Mouse (Mus musculus) embryonic facial prominence, embryonic 12.5 days (tissue): Measurements from ENCODE around the gene Rnf34. TPM values are rescaled to one million over a fixed set of nuclear protein-coding genes. Genes with fewer than 3 reads are reported as not detected.

Experiments used
- ATAC-seq: fragments of 200-750 bp; cut with Nextera tagmentation; 2 replicates; pipeline ENCODE4 v1.8.0; 2017; ENCODE audit not compliant: insufficient number of reproducible peaks, insufficient read depth, low FRiP score, low TSS enrichment
- H3K27ac ChIP-seq: fragments of 300-500 bp; sonication (generic); 2 replicates; pipeline ENCODE4 v1.5.1; 2016; ENCODE audit warnings: mild to moderate bottlenecking
- H3K27me3 ChIP-seq: fragments of 300-500 bp; sonication (generic); 2 replicates; pipeline ENCODE4 v1.6.1; 2016; ENCODE audit warnings: mild to moderate bottlenecking, moderate library complexity
- H3K36me3 ChIP-seq: fragments of 300-500 bp; sonication (generic); 2 replicates; pipeline ENCODE4 v1.6.1; 2016; ENCODE audit warnings: mild to moderate bottlenecking
- H3K4me1 ChIP-seq: fragments of 300-500 bp; sonication (generic); 2 replicates; pipeline ENCODE4 v1.6.1; 2016
- H3K4me2 ChIP-seq: fragments of 300-500 bp; sonication (generic); replicated peaks from 2 replicates; pipeline ENCODE4 v1.6.1; 2016; ENCODE audit warnings: mild to moderate bottlenecking, moderate library complexity
- H3K4me3 ChIP-seq: fragments of 300-500 bp; sonication (generic); 2 replicates; pipeline ENCODE4 v1.5.1; 2016; ENCODE audit warnings: mild to moderate bottlenecking
- H3K9ac ChIP-seq: fragments of 300-500 bp; sonication (generic); 2 replicates; pipeline ENCODE4 v1.6.1; 2016; ENCODE audit warnings: mild to moderate bottlenecking, moderate library complexity
- H3K9me3 ChIP-seq: fragments of 300-500 bp; sonication (generic); 2 replicates; pipeline ENCODE4 v1.6.1; 2016; ENCODE audit warnings: mild to moderate bottlenecking, moderate library complexity
- WGBS: fragments of 180-500 bp; shearing (Covaris S2); methylation state at CpG from one replicate; pipeline ENCODE4 v1.1.7; 2016; 5-methylcytosine and 5-hydroxymethylcytosine counted together
- polyA plus RNA-seq: library from polyadenylated mRNA; unstranded; fragments of >200 nt; fragmentation: Nextera tagmentation; extraction: Ambion mirVana; gene quantifications from 2 replicates; pipeline ENCODE4 v1.2.1, GENCODE M21; 2016

The Rnf34 gene
- polyA plus RNA-seq, 1 experiment from 2014 or later, result 40.7 TPM

GRCm38 (mm10) chr5:122902228-122902627 lies 52.4 kb downstream of the Rnf34 start:
- no peak for ATAC-seq
- Histone ChIP-seq H3K9ac (no peak overlapping the region), H3K4me2 (no peak overlapping the region), H3K4me1 (peaks cover 21% of the 10 kb centered on the region), H3K36me3 (no peaks in the 10 kb centered on the region), H3K4me3 (no peak overlapping the region), H3K27me3 (no peaks in the 10 kb centered on the region), H3K9me3 (no peaks in the 10 kb centered on the region), H3K27ac (no peak overlapping the region)
- WGBS, result 77% methylated on average over 6 of the region's 6 CpGs

GRCm38 (mm10) chr5:122903165-122903564 lies 53.3 kb downstream of the Rnf34 start:
- Histone ChIP-seq H3K4me2 (no peak overlapping the region), H3K9me3 (no peaks in the 10 kb centered on the region), H3K4me3 (no peak overlapping the region), H3K4me1 (peaks cover 13% of the 10 kb centered on the region), H3K9ac (no peak overlapping the region), H3K36me3 (no peaks in the 10 kb centered on the region), H3K27me3 (no peaks in the 10 kb centered on the region), H3K27ac (no peak overlapping the region)
- ATAC-seq, result no peak
- 54% methylated on average over 5 of the region's 5 CpGs for WGBS

- Histone ChIP-seq H3K4me3 (no peak overlapping the region), H3K27ac (no peak overlapping the region), H3K36me3 (no peaks in the 10 kb centered on the region), H3K9ac (no peak overlapping the region), H3K4me1 (no peaks in the 10 kb centered on the region), H3K9me3 (no peaks in the 10 kb centered on the region), H3K4me2 (no peak overlapping the region), H3K27me3 (no peaks in the 10 kb centered on the region)
- 84% methylated on average over 1 of the region's 1 CpGs for WGBS
- ATAC-seq, result no peak
Measured at GRCm38 (mm10) chr5:122907182-122907581, 57.3 kb downstream of the Rnf34 start.

DNA sequence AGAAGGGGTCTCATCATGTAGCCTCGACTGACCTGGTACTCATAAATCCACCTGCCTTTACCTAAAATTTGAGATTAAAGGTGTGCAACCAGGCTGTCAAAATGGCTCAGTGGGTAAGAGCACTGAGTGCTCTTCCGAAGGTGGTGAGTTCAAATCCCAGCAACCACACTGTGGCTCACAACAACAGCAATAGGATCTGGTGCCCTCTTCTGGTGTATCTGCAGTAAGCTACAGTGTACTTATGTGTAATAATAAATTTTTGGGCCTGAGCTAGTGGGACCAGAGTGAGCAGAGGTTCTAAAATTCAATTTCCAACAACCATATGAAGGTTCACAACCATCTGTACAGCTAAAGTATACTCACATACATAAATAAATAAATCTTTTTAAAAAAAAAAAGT lies 58.2 kb downstream of the Rnf34 start:
- no peak overlapping the region for H3K27ac ChIP-seq

DNA sequence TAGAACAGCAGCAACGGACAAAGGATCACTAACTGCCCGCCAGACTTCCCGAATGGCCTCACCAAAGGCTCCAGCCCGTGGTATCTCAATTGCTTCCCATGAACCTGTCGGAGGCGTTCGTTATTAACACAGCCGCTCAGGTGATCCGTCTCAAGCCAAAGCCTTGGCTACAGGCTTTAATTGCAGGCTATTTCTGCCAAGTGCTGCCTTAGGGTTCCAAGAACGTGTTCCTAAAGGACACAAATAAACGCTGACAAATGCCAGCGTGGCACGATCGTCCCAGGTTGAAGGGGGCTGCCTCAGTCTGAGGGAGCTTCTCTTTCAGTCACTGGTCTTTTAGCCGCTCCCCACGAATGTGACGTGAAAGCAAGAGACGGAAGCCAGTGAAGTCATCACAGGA lies 59.6 kb downstream of the Rnf34 start:
- Histone ChIP-seq H3K27me3 (no peaks in the 10 kb centered on the region), H3K36me3 (no peaks in the 10 kb centered on the region), H3K4me2 (no peak overlapping the region), H3K27ac (no peak overlapping the region), H3K4me3 (no peak overlapping the region), H3K9me3 (no peaks in the 10 kb centered on the region), H3K4me1 (no peaks in the 10 kb centered on the region), H3K9ac (no peak overlapping the region)
- WGBS, result 87% methylated on average over 18 of the region's 18 CpGs
- ATAC-seq, result no peak

More for the DNA sequence above, 58.2 kb downstream of the Rnf34 start:
- ATAC-seq, result no peak
- Histone ChIP-seq H3K27me3 (no peaks in the 10 kb centered on the region), H3K9ac (no peak overlapping the region), H3K4me1 (no peaks in the 10 kb centered on the region), H3K4me3 (no peak overlapping the region), H3K36me3 (no peaks in the 10 kb centered on the region), H3K9me3 (no peaks in the 10 kb centered on the region), H3K4me2 (no peak overlapping the region)
- 87% methylated on average over 2 of the region's 2 CpGs for WGBS

GRCm38 (mm10) chr5:122912863-122913262 lies 63.0 kb downstream of the Rnf34 start:
- Histone ChIP-seq H3K4me1 (0 out of 2 replicates have a peak, but pooled peaks cover 1% of the 10 kb centered on the region), H3K27me3 (no peaks in the 10 kb centered on the region), H3K9ac (no peak overlapping the region), H3K36me3 (no peaks in the 10 kb centered on the region), H3K4me2 (no peak overlapping the region), H3K4me3 (no peak overlapping the region), H3K27ac (no peak overlapping the region), H3K9me3 (no peaks in the 10 kb centered on the region)
- no peak for ATAC-seq
- 89% methylated on average over 4 of the region's 4 CpGs for WGBS

DNA sequence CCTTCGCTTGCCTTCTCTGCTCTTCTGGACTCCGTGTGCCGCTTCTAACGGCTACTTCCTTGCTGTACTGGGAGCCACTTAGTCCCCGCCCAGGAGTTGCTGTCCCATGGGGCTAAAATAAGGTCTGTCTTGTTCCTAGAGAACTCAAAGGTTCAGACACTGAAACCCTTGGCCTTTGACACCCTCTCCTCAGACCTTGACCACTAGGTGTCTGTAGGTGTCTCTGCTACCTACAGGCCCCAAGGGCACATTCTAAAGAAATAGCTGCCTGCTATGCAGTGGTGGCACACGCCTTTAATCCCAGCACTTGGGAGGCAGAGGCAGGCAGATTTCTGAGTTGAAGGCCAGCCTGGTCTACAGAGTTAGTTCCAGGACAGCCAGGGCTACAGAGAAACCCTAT lies 66.3 kb downstream of the Rnf34 start:
- no peaks in the 10 kb centered on the region for H3K36me3 ChIP-seq
- ATAC-seq, result no peak
- no peak overlapping the region for H3K4me3 ChIP-seq
- no peak overlapping the region for H3K27ac ChIP-seq
- H3K4me1 ChIP-seq, result 0 out of 2 replicates have a peak, but pooled peaks cover 9% of the 10 kb centered on the region
- H3K9me3 ChIP-seq, result no peaks in the 10 kb centered on the region
- H3K9ac ChIP-seq, result no peak overlapping the region
- WGBS, result 87% methylated on average over 6 of the region's 6 CpGs
- H3K4me2 ChIP-seq, result no peak overlapping the region
- H3K27me3 ChIP-seq, result no peaks in the 10 kb centered on the region

DNA sequence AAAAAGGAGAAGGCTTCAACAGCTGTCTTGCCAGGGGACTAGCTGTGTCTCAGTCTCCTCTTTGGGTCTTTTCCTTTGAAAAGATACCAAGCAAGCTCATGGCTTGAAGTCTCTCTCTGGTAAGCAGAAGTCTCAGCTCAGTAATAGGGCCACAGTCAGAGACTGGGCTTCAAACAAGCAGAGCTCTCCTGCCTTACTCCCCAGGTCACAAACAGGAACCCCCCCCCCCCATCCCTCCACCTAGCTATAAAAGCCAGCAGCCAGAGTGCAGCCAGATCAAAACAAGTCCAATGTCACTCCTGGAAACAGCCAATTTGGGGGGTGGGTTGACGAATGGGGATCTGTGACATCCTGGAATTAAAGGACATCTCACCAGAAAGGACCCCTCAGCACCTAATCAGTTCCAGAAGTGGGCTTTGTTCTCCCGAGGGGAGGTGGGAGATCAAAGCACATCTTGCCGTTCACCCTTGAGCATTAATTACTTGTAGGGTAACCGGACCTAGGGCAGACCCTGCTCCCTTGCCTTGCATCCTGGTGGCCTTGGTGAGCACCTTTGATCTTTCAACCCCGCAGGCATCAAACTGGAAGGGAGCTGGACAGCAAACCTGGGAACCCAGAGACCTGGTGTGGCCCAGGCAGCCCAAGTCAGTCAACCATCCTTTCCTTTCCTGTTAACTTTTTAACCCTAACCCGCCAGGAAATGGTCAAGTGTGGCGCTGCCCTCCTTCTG lies 68.3 kb downstream of the Rnf34 start:
- Histone ChIP-seq H3K4me3 (no peak overlapping the region), H3K4me2 (no peak overlapping the region)
- WGBS, result 21% methylated on average over 7 of the region's 7 CpGs

GRCm38 (mm10) chr5:122920557-122920956 lies 70.7 kb downstream of the Rnf34 start:
- Histone ChIP-seq H3K27me3 (no peaks in the 10 kb centered on the region), H3K9ac (no peak overlapping the region), H3K4me1 (0 out of 2 replicates have a peak, but pooled peaks cover 9% of the 10 kb centered on the region), H3K27ac (no peak overlapping the region), H3K4me2 (no peak overlapping the region), H3K36me3 (no peaks in the 10 kb centered on the region), H3K4me3 (no peak overlapping the region), H3K9me3 (no peaks in the 10 kb centered on the region)
- ATAC-seq, result no peak
- 84% methylated on average over 5 of the region's 5 CpGs for WGBS

More for the DNA sequence above, 68.3 kb downstream of the Rnf34 start:
- H3K9me3 ChIP-seq, result no peaks in the 10 kb centered on the region
- H3K27ac ChIP-seq, result no peak overlapping the region
- ATAC-seq, result no peak
- H3K27me3 ChIP-seq, result no peaks in the 10 kb centered on the region
- H3K4me1 ChIP-seq, result 0 out of 2 replicates have a peak, but pooled peaks cover 9% of the 10 kb centered on the region
- H3K36me3 ChIP-seq, result no peaks in the 10 kb centered on the region
- peak overlapping the region; percentile 34; the same call in 1 of the 2 replicates for H3K9ac ChIP-seq

Other genes starting within 250 kb of the Rnf34 start
- 43.5 and 44.9 TPM in 2 replicates for gene Ift81, start 235.5 kb upstream of the Rnf34 start, polyA plus RNA-seq
- 0.74 and 0.96 TPM in 2 replicates for gene P2rx7, start 206.1 kb upstream of the Rnf34 start, polyA plus RNA-seq
- 8.1 and 8.6 TPM in 2 replicates for gene P2rx4, start 142.5 kb upstream of the Rnf34 start, polyA plus RNA-seq
- 43.1 and 44.6 TPM in 2 replicates for gene Camkk2, start 70.6 kb upstream of the Rnf34 start, polyA plus RNA-seq
- gene Anapc5, start 28.7 kb upstream of the Rnf34 start, polyA plus RNA-seq, result 478 and 484 TPM in 2 replicates
- 77.9 and 84.4 TPM in 2 replicates for gene Kdm2b, start 139.8 kb downstream of the Rnf34 start, polyA plus RNA-seq
- 12.3 and 14.8 TPM in 2 replicates for gene Orai1, start 165.0 kb downstream of the Rnf34 start, polyA plus RNA-seq
- not detected in 2 replicates for gene Morn3, start 197.0 kb downstream of the Rnf34 start, polyA plus RNA-seq
- gene Tmem120b, start 218.4 kb downstream of the Rnf34 start, polyA plus RNA-seq, result 14.8 and 16.6 TPM in 2 replicates